Mouse (Mus musculus): ENCODE measurements around the gene En1. TPM values are rescaled to one million over a fixed set of nuclear protein-coding genes. Genes with fewer than 3 reads are reported as not detected.

En1 gene
- polyA plus RNA-seq, 1 experiment from 2014 or later, result not detected

- no peak overlapping the region for H3K4me3 ChIP-seq
- H3K9me3 ChIP-seq, result no peaks in the 10 kb centered on the region
- H3K9ac ChIP-seq, result no peak overlapping the region
- no peaks in the 10 kb centered on the region for H3K36me3 ChIP-seq
- H3K4me1 ChIP-seq, result no peaks in the 10 kb centered on the region
- no peak overlapping the region for H3K27ac ChIP-seq
- 1% methylated on average over 32 of the region's 32 CpGs for WGBS
- no peak for ATAC-seq (ENCODE audit: borderline replicate concordance, extremely low read depth, low FRiP score, low TSS enrichment)
- H3K27me3 ChIP-seq, result peaks cover 100% of the 10 kb centered on the region
- no peak overlapping the region for H3K4me2 ChIP-seq
Observed at GRCm38 (mm10) chr1:120613461-120614306, 11.5 kb downstream of the En1 start.

DNA sequence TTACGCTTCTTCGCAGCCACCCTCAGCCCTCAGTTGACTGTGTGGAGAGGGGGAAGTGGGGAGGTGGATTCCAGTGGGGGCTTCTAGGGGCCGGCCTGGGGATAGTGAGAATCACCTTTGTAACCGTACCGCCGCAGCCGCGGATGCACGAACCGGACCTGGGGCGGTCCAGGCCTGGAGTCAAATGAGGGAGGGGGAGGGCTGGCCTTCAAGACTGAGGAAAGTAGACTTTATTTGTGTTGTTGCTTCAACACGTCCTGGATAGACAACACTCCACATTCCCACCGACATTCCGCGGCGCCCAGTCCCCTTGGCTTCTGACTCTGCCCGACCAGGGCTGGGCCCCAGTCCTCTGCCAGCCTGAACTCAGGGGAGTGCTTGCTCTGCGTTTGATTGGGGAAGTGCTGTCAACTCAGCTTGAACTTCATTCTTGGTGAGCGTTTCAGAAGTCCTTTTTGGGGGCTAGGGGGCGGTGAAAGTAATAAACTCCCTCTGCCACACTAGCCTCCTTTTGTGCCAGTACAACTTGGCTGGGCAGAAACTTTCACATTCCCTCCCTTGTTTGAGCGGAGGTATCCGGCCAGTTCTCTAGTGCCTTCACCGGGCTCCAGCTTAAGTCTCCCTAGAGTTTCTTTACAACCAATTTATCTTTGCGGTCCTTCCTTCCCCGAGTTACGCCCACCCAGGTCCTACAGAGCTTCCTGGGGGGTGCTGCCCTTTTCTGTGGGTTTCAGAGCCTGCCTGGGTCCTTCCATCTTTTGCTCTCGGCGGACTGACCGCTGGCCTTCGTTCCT, 12.3 kb downstream of the En1 start:
- no peak overlapping the region for H3K27ac ChIP-seq
- no peaks in the 10 kb centered on the region for H3K9me3 ChIP-seq
- H3K27me3 ChIP-seq, result peaks cover 99% of the 10 kb centered on the region
- H3K36me3 ChIP-seq, result no peaks in the 10 kb centered on the region
- no peak overlapping the region for H3K9ac ChIP-seq
- no peak for ATAC-seq (ENCODE audit: borderline replicate concordance, extremely low read depth, low FRiP score, low TSS enrichment)
- H3K4me1 ChIP-seq, result no peaks in the 10 kb centered on the region
- WGBS, result 1% methylated on average over 30 of the region's 30 CpGs
- H3K4me3 ChIP-seq, result no peak overlapping the region
- H3K4me2 ChIP-seq, result no peak overlapping the region

GRCm38 (mm10) chr1:120615521-120615920, 13.3 kb downstream of the En1 start:
- Histone ChIP-seq H3K9me3 (no peaks in the 10 kb centered on the region), H3K4me3 (no peak overlapping the region), H3K4me1 (no peaks in the 10 kb centered on the region), H3K9ac (no peak overlapping the region), H3K27ac (no peak overlapping the region), H3K4me2 (no peak overlapping the region), H3K27me3 (peaks cover 99% of the 10 kb centered on the region), H3K36me3 (no peaks in the 10 kb centered on the region)
- no peak for ATAC-seq (ENCODE audit: borderline replicate concordance, extremely low read depth, low FRiP score, low TSS enrichment)
- 3% methylated on average over 4 of the region's 4 CpGs for WGBS

GRCm38 (mm10) chr1:120615927-120616326, 13.7 kb downstream of the En1 start:
- no peak overlapping the region for H3K27ac ChIP-seq
- peaks cover 95% of the 10 kb centered on the region for H3K27me3 ChIP-seq
- no peak for ATAC-seq (ENCODE audit: borderline replicate concordance, extremely low read depth, low FRiP score, low TSS enrichment)
- no peak overlapping the region for H3K9ac ChIP-seq
- H3K4me2 ChIP-seq, result no peak overlapping the region
- whole genome bisulfite sequencing, result 2% methylated on average over 9 of the region's 9 CpGs
- H3K4me3 ChIP-seq, result no peak overlapping the region
- no peaks in the 10 kb centered on the region for H3K4me1 ChIP-seq
- no peaks in the 10 kb centered on the region for H3K36me3 ChIP-seq
- H3K9me3 ChIP-seq, result no peaks in the 10 kb centered on the region

DNA sequence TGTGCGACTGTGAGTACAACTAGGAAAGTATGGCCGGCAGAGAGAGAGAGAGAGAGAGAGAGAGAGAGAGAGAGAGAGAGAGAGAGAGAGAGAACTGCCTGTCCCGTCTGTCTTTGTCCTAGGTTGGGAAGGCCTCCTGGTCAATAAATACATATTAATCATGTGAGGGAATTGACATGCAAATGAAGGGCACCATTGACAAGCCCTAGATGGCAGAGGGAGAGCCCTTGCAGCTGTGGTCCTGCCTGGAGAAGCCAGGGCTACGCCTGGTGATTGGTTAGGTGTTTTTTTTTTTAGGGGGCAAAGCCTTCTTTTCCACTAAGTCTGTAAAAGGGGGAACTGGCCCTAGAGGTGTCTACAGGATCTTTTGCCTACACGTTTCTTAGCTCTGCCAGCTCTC, 19.2 kb downstream of the En1 start:
- no peak for ATAC-seq (ENCODE audit: borderline replicate concordance, extremely low read depth, low FRiP score, low TSS enrichment)
- Histone ChIP-seq H3K9ac (no peak overlapping the region), H3K36me3 (no peaks in the 10 kb centered on the region), H3K4me2 (no peak overlapping the region), H3K9me3 (no peaks in the 10 kb centered on the region), H3K4me3 (no peak overlapping the region), H3K27ac (no peak overlapping the region), H3K27me3 (peaks cover 69% of the 10 kb centered on the region), H3K4me1 (no peaks in the 10 kb centered on the region)
- WGBS, result 24% methylated on average over 5 of the region's 5 CpGs

GRCm38 (mm10) chr1:120626930-120627621, 24.9 kb downstream of the En1 start:
- H3K36me3 ChIP-seq, result no peaks in the 10 kb centered on the region
- H3K27me3 ChIP-seq, result peaks cover 32% of the 10 kb centered on the region
- no peak overlapping the region for H3K27ac ChIP-seq
- H3K4me1 ChIP-seq, result no peaks in the 10 kb centered on the region
- H3K4me3 ChIP-seq, result no peak overlapping the region
- H3K4me2 ChIP-seq, result no peak overlapping the region
- H3K9me3 ChIP-seq, result no peaks in the 10 kb centered on the region
- no peak overlapping the region for H3K9ac ChIP-seq
- ATAC-seq (ENCODE audit: borderline replicate concordance, extremely low read depth, low FRiP score, low TSS enrichment), result no peak
- WGBS, result 49% methylated on average over 11 of the region's 11 CpGs

- no peak for ATAC-seq (ENCODE audit: borderline replicate concordance, extremely low read depth, low FRiP score, low TSS enrichment)
Observed at GRCm38 (mm10) chr1:120627622-120628001, 25.4 kb downstream of the En1 start.

DNA sequence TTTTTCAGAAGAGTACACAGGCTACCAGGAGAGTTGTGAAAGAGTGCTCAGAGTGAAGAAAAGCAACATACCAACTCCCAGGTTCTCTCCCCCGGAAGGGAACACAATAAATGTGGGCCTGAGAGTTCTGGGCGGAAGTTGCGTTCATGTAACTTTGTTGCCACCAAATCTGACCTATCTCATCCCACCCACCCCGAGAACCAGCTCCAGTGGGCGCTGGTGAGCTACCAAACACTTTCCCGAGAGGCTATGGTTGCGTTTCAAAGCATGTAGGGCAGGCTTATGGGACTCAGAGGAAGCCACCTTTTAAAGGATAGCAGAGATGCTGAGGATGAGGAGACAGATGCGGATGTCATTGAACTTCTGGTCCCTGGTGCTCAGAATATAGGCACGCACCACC, 26.6 kb downstream of the En1 start:
- H3K4me3 ChIP-seq, result no peak overlapping the region
- no peaks in the 10 kb centered on the region for H3K4me1 ChIP-seq
- 44% methylated on average over 9 of the region's 9 CpGs for WGBS
- H3K9me3 ChIP-seq, result no peaks in the 10 kb centered on the region
- H3K9ac ChIP-seq, result no peak overlapping the region
- H3K4me2 ChIP-seq, result no peak overlapping the region
- no peak overlapping the region for H3K27ac ChIP-seq
- no peak for ATAC-seq (ENCODE audit: borderline replicate concordance, extremely low read depth, low FRiP score, low TSS enrichment)
- H3K27me3 ChIP-seq, result peaks cover 32% of the 10 kb centered on the region
- H3K36me3 ChIP-seq, result no peaks in the 10 kb centered on the region

More at GRCm38 (mm10) chr1:120627622-120628001, 25.4 kb downstream of the En1 start:
- 78% methylated on average over 4 of the region's 4 CpGs for WGBS
- Histone ChIP-seq H3K36me3 (no peaks in the 10 kb centered on the region), H3K4me2 (no peak overlapping the region), H3K4me1 (no peaks in the 10 kb centered on the region), H3K27ac (no peak overlapping the region), H3K27me3 (peaks cover 32% of the 10 kb centered on the region), H3K9ac (no peak overlapping the region), H3K4me3 (no peak overlapping the region), H3K9me3 (no peaks in the 10 kb centered on the region)

GRCm38 (mm10) chr1:120643380-120643779, 41.2 kb downstream of the En1 start:
- H3K4me2 ChIP-seq, result no peak overlapping the region
- H3K9me3 ChIP-seq, result no peaks in the 10 kb centered on the region
- no peaks in the 10 kb centered on the region for H3K36me3 ChIP-seq
- no peak overlapping the region for H3K27ac ChIP-seq
- ATAC-seq (ENCODE audit: borderline replicate concordance, extremely low read depth, low FRiP score, low TSS enrichment), result no peak
- H3K4me3 ChIP-seq, result no peak overlapping the region
- no peaks in the 10 kb centered on the region; the same call in 1 of the 2 replicates for H3K27me3 ChIP-seq
- 26% methylated on average over 10 of the region's 10 CpGs for WGBS
- no peaks in the 10 kb centered on the region for H3K4me1 ChIP-seq
- no peak overlapping the region for H3K9ac ChIP-seq

- Histone ChIP-seq H3K9ac (no peak overlapping the region), H3K36me3 (no peaks in the 10 kb centered on the region), H3K27ac (no peak overlapping the region), H3K4me3 (no peak overlapping the region), H3K4me1 (no peaks in the 10 kb centered on the region), H3K9me3 (no peaks in the 10 kb centered on the region), H3K4me2 (no peak overlapping the region), H3K27me3 (no peaks in the 10 kb centered on the region; the same call in 1 of the 2 replicates)
- WGBS, result 23% methylated on average over 13 of the region's 13 CpGs
- ATAC-seq (ENCODE audit: borderline replicate concordance, extremely low read depth, low FRiP score, low TSS enrichment), result no peak
Observed at GRCm38 (mm10) chr1:120643848-120644711, 41.9 kb downstream of the En1 start.

DNA sequence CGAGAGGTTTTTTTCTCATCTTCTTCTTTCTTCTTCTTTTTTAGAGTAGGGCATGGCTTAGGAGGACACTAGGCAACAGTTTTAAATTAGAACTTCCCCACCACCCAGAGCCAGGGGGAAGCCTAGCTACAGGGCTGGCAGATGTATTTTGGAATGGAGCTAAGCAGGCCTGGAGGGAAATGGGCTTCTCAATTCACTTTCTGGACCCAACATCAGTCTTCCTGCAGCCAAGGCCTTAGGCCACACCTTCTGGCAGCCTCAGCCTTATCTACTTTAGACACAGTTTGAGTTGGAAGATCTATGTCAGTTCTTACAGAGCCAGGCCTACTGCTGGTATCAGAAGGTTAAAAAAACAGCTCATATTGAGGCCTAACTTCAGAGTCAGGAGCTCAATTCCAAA, 42.5 kb downstream of the En1 start:
- WGBS, result 56% methylated on average over 1 of the region's 1 CpGs
- Histone ChIP-seq H3K4me1 (no peaks in the 10 kb centered on the region), H3K9me3 (no peaks in the 10 kb centered on the region), H3K9ac (no peak overlapping the region), H3K36me3 (no peaks in the 10 kb centered on the region), H3K4me3 (no peak overlapping the region), H3K27me3 (no peaks in the 10 kb centered on the region; the same call in 1 of the 2 replicates), H3K4me2 (no peak overlapping the region), H3K27ac (no peak overlapping the region)
- ATAC-seq (ENCODE audit: borderline replicate concordance, extremely low read depth, low FRiP score, low TSS enrichment), result no peak
